Mouse (Mus musculus): ENCODE results near the gene Anapc16. TPM values are rescaled to one million over a fixed set of nuclear protein-coding genes. Genes with fewer than 3 reads are reported as not detected.

Anapc16 gene
- polyA plus RNA-seq, 2 experiments: 109 to 110 TPM

- ATAC-seq (ENCODE audit: low FRiP score, low read depth) (no peak), DNase-seq (ENCODE audit: low spot score) (no peak)
- Histone ChIP-seq H3K36me3 (ENCODE audit: control insufficient read depth, insufficient read depth, low read length) (peaks cover 42% of the 10 kb centered on the region), H3K4me3 (replicated peaks; ENCODE audit: low read length) (no peak overlapping the region), H3K27me3 (ENCODE audit: control insufficient read depth, insufficient read depth, low read length) (no peaks in the 10 kb centered on the region), H3K4me1 (ENCODE audit: control insufficient read depth, insufficient read depth, low read length) (no peaks in the 10 kb centered on the region), H3K27ac (replicated peaks; ENCODE audit: low read depth, low read length) (no peak overlapping the region), H3K9me3 (ENCODE audit: control insufficient read depth, low read length) (no peaks in the 10 kb centered on the region), H3K4me2 (replicated peaks; ENCODE audit: low read depth, low read length, severe bottlenecking) (no peak overlapping the region), H3K9ac (ENCODE audit: low read depth, low read length, severe bottlenecking) (no peak overlapping the region)
- no peak for TF ChIP-seq POLR2A (IDR thresholded peaks at IDR 0.05; ENCODE audit: borderline replicate concordance, extremely low read depth, insufficient read depth, insufficient read length)
- 71% methylated on average over 2 of the region's 2 CpGs for WGBS
Measured at GRCm38 (mm10) chr10:60019299-60019698, 16.4 kb upstream of the Anapc16 start.

- no peak for DNase-seq (ENCODE audit: low spot score)
- Histone ChIP-seq H3K4me2 (replicated peaks; ENCODE audit: low read depth, low read length, severe bottlenecking) (no peak overlapping the region), H3K4me1 (ENCODE audit: control insufficient read depth, insufficient read depth, low read length) (no peaks in the 10 kb centered on the region), H3K36me3 (ENCODE audit: control insufficient read depth, insufficient read depth, low read length) (peaks cover 43% of the 10 kb centered on the region), H3K27ac (replicated peaks; ENCODE audit: low read depth, low read length) (no peak overlapping the region), H3K4me3 (replicated peaks; ENCODE audit: low read length) (no peak overlapping the region), H3K9me3 (ENCODE audit: control insufficient read depth, low read length) (no peaks in the 10 kb centered on the region), H3K27me3 (ENCODE audit: control insufficient read depth, insufficient read depth, low read length) (no peaks in the 10 kb centered on the region), H3K9ac (ENCODE audit: low read depth, low read length, severe bottlenecking) (no peak overlapping the region)
- WGBS: 87% methylated on average over 6 of the region's 6 CpGs
- no peak for ATAC-seq (ENCODE audit: low FRiP score, low read depth)
- no peak for TF ChIP-seq POLR2A (IDR thresholded peaks at IDR 0.05; ENCODE audit: borderline replicate concordance, extremely low read depth, insufficient read depth, insufficient read length)
Measured at GRCm38 (mm10) chr10:60016223-60016622, 13.3 kb upstream of the Anapc16 start.

GRCm38 (mm10) chr10:60009115-60009514 is 6.2 kb upstream of the Anapc16 start:
- WGBS: 47% methylated on average over 3 of the region's 3 CpGs
- Histone ChIP-seq H3K4me1 (ENCODE audit: control insufficient read depth, insufficient read depth, low read length) (no peaks in the 10 kb centered on the region; the same call in 1 of the 2 replicates), H3K4me2 (replicated peaks; ENCODE audit: low read depth, low read length, severe bottlenecking) (no peak overlapping the region), H3K36me3 (ENCODE audit: control insufficient read depth, insufficient read depth, low read length) (peaks cover 32% of the 10 kb centered on the region), H3K4me3 (replicated peaks; ENCODE audit: low read length) (no peak overlapping the region), H3K27ac (replicated peaks; ENCODE audit: low read depth, low read length) (no peak overlapping the region), H3K27me3 (ENCODE audit: control insufficient read depth, insufficient read depth, low read length) (no peaks in the 10 kb centered on the region), H3K9me3 (ENCODE audit: control insufficient read depth, low read length) (no peaks in the 10 kb centered on the region), H3K9ac (ENCODE audit: low read depth, low read length, severe bottlenecking) (no peak overlapping the region)
- TF ChIP-seq POLR2A (IDR thresholded peaks at IDR 0.05; ENCODE audit: borderline replicate concordance, extremely low read depth, insufficient read depth, insufficient read length): no peak
- ATAC-seq (ENCODE audit: low FRiP score, low read depth) (no peak), DNase-seq (ENCODE audit: low spot score) (no peak)

- TF ChIP-seq POLR2A (IDR thresholded peaks at IDR 0.05; ENCODE audit: borderline replicate concordance, extremely low read depth, insufficient read depth, insufficient read length): no peak
- no peak overlapping the region for H3K9ac ChIP-seq (ENCODE audit: low read depth, low read length, severe bottlenecking)
- no peaks in the 10 kb centered on the region for H3K9me3 ChIP-seq (ENCODE audit: control insufficient read depth, low read length)
- H3K27me3 ChIP-seq (ENCODE audit: control insufficient read depth, insufficient read depth, low read length): no peaks in the 10 kb centered on the region
- DNase-seq (ENCODE audit: low spot score) (no peak), ATAC-seq (ENCODE audit: low FRiP score, low read depth) (no peak)
- no peak overlapping the region for H3K4me2 ChIP-seq (replicated peaks; ENCODE audit: low read depth, low read length, severe bottlenecking)
- no peak overlapping the region for H3K27ac ChIP-seq (replicated peaks; ENCODE audit: low read depth, low read length)
- peaks cover 26% of the 10 kb centered on the region for H3K36me3 ChIP-seq (ENCODE audit: control insufficient read depth, insufficient read depth, low read length)
- peaks cover 10% of the 10 kb centered on the region for H3K4me1 ChIP-seq (ENCODE audit: control insufficient read depth, insufficient read depth, low read length)
- no peak overlapping the region for H3K4me3 ChIP-seq (replicated peaks; ENCODE audit: low read length)
- WGBS: 57% methylated on average over 2 of the region's 2 CpGs
Measured at GRCm38 (mm10) chr10:60005264-60005663, 2.3 kb upstream of the Anapc16 start.

- H3K9me3 ChIP-seq (ENCODE audit: control insufficient read depth, low read length): no peaks in the 10 kb centered on the region
- H3K27me3 ChIP-seq (ENCODE audit: control insufficient read depth, insufficient read depth, low read length): no peaks in the 10 kb centered on the region
- H3K27ac ChIP-seq (replicated peaks; ENCODE audit: low read depth, low read length): peak overlapping the region; percentile 98
- H3K9ac ChIP-seq (ENCODE audit: low read depth, low read length, severe bottlenecking): peak overlapping the region; percentile 78
- TF ChIP-seq POLR2A (IDR thresholded peaks at IDR 0.05; ENCODE audit: borderline replicate concordance, extremely low read depth, insufficient read depth, insufficient read length): no peak
- ATAC-seq (ENCODE audit: low FRiP score, low read depth) (no peak), DNase-seq (ENCODE audit: low spot score) (no peak)
- H3K4me1 ChIP-seq (ENCODE audit: control insufficient read depth, insufficient read depth, low read length): peaks cover 10% of the 10 kb centered on the region
- 75% methylated on average over 9 of the region's 9 CpGs for WGBS
- peak overlapping the region; percentile 61 for H3K4me3 ChIP-seq (replicated peaks; ENCODE audit: low read length)
- peak overlapping the region; percentile 75 for H3K4me2 ChIP-seq (replicated peaks; ENCODE audit: low read depth, low read length, severe bottlenecking)
- H3K36me3 ChIP-seq (ENCODE audit: control insufficient read depth, insufficient read depth, low read length): peaks cover 27% of the 10 kb centered on the region
Measured at GRCm38 (mm10) chr10:60003847-60004246, 912 bp upstream of the Anapc16 start.

Measured in limb, embryonic 14.5 days (tissue).